8 mouse cellular contexts compared by ENCODE assay signal in the genomic region with DNA sequence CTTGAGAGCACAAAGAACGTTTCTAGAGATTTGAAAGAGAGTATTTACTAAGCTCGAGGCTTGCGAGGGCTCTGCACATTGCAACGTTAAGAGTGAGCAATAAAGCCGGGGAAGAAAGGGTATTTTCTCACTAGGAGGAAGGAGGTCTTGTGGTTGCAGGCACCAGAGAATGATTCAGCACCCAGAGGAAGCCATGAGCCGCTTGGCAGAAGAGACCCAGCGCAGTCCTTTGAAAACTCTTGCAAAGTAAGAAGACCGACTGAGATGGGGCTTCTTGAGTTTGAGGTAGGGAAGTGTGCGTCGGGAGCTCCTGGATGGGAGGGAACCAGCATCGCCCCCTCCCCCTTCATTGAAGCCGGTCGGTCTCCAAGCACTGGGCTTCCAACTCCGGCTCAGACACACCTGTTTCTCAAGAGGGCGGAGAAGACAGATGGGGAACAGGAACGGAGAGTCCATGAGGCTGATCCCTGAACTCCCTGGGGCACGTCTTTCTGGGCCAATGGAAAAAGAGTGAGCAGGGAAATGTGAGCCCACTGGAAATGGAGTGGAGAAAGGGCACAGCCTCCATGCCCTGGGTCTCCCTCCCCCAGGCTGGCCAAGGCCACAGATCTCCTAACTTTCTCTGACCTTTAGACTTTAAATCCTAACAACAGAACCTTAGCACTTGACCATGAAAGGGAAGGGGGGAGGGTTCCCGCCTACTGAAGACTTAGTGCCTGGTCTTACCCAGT. TPM values are rescaled to one million over a fixed set of nuclear protein-coding genes. Genes with fewer than 3 reads are reported as not detected.
DNase-seq lines count a peak whose midpoint lies in the region; ATAC-seq and TF ChIP-seq lines count a peak whose summit lies in the region.

No protein-coding gene starts in this region.

- WGBS in heart, postnatal 0 days, result 18% methylated on average over 18 of the region's 18 CpGs
- WGBS in embryonic facial prominence, embryonic 10.5 days, result 11% methylated on average over 18 of the region's 18 CpGs
- 9% methylated on average over 18 of the region's 18 CpGs for WGBS in limb, embryonic 10.5 days

- no peak overlapping the region for H3K9ac ChIP-seq in heart, postnatal 0 days (replicated peaks; ENCODE audit: low read depth, low read length)

- no peak for DNase-seq in heart, postnatal 0 days (ENCODE audit: low spot score)
- DNase-seq in heart, postnatal 4 days, result no peak
- peak; percentile 41 for DNase-seq in embryonic facial prominence, embryonic 10.5 days (ENCODE audit: low spot score)
- peak; percentile 44 for DNase-seq in limb, embryonic 10.5 days (ENCODE audit: low spot score)
- peak; percentile 59 for DNase-seq in thymus, postnatal 0 days (ENCODE audit: low spot score)
- no peak for DNase-seq in cerebellum, adult 11 months
- no peak for DNase-seq in left cerebral cortex, adult 2 months (ENCODE audit: extremely low spot score in 1 of 2, low spot score in 2 of 2)
- no peak for DNase-seq in layer of hippocampus, adult 9-11 months

- TF ChIP-seq EP300 in heart, postnatal 0 days (IDR thresholded peaks at IDR 0.05; ENCODE audit: low read depth), result no peak

- no peak for ATAC-seq in heart, postnatal 0 days (ENCODE audit: insufficient read depth, low read depth)

- no peak overlapping the region for H3K27ac ChIP-seq in heart, postnatal 0 days (ENCODE audit: low read depth)
- peak overlapping the region; percentile 60 for H3K27ac ChIP-seq in embryonic facial prominence, embryonic 10.5 days (replicated peaks)
- H3K27ac ChIP-seq in limb, embryonic 10.5 days, result peak overlapping the region; percentile 63
- no peak overlapping the region for H3K27ac ChIP-seq in left cerebral cortex, adult 2 months

- H3K9me3 ChIP-seq in heart, postnatal 0 days (replicated peaks; ENCODE audit: control insufficient read depth, low read length), result no peaks in the 10 kb centered on the region
- no peaks in the 10 kb centered on the region for H3K9me3 ChIP-seq in embryonic facial prominence, embryonic 10.5 days
- no peaks in the 10 kb centered on the region for H3K9me3 ChIP-seq in limb, embryonic 10.5 days (replicated peaks)

- H3K4me1 ChIP-seq in heart, postnatal 0 days (ENCODE audit: control insufficient read depth, insufficient read depth), result peaks cover 7% of the 10 kb centered on the region
- H3K4me1 ChIP-seq in embryonic facial prominence, embryonic 10.5 days, result peaks cover 52% of the 10 kb centered on the region
- H3K4me1 ChIP-seq in limb, embryonic 10.5 days, result peaks cover 42% of the 10 kb centered on the region

- H3K4me2 ChIP-seq in heart, postnatal 0 days (ENCODE audit: low read depth, low read length), result peak overlapping the region; percentile 15; the same call in 1 of the 2 replicates

- H3K36me3 ChIP-seq in heart, postnatal 0 days (replicated peaks; ENCODE audit: control insufficient read depth, insufficient read depth, low read length), result no peaks in the 10 kb centered on the region
- no peaks in the 10 kb centered on the region; the same call in none of the 2 replicates for H3K36me3 ChIP-seq in embryonic facial prominence, embryonic 10.5 days (replicated peaks)
- H3K36me3 ChIP-seq in limb, embryonic 10.5 days, result peaks cover under 1% of the 10 kb centered on the region; the same call in 1 of the 2 replicates

- intact Hi-C loops in left cerebral cortex, adult 2 months (cut with DNase I), result no loop called here

- H3K4me3 ChIP-seq in heart, postnatal 0 days (ENCODE audit: low read depth, low read length), result no peak overlapping the region
- peak overlapping the region; percentile 25 for H3K4me3 ChIP-seq in embryonic facial prominence, embryonic 10.5 days
- H3K4me3 ChIP-seq in limb, embryonic 10.5 days, result peak overlapping the region; percentile 26
- no peak overlapping the region for H3K4me3 ChIP-seq in left cerebral cortex, adult 2 months

- no peak for TF ChIP-seq CTCF in heart, postnatal 0 days (IDR thresholded peaks at IDR 0.05; ENCODE audit: low read depth)
- TF ChIP-seq CTCF in left cerebral cortex, adult 2 months (IDR thresholded peaks at IDR 0.05), result no peak

- H3K27me3 ChIP-seq in heart, postnatal 0 days (ENCODE audit: control insufficient read depth, insufficient read depth, low read length), result 0 out of 2 replicates have a peak, but pooled peaks cover 3% of the 10 kb centered on the region
- H3K27me3 ChIP-seq in embryonic facial prominence, embryonic 10.5 days (replicated peaks; ENCODE audit: low read depth, poor library complexity, severe bottlenecking), result peaks cover 19% of the 10 kb centered on the region
- H3K27me3 ChIP-seq in limb, embryonic 10.5 days (ENCODE audit: low read depth, poor library complexity, severe bottlenecking), result peaks cover 8% of the 10 kb centered on the region; the same call in 1 of the 2 replicates

RNA-seq across cellular contexts. Expression of gene Utp11, which starts 2.6 kb away (rescaled TPM):
- total RNA-seq in heart, postnatal 0 days (2014; rRNA removed; ENCODE audit: low replicate concordance), result 2.6 and 5.5 TPM in 2 replicates
- polyA plus RNA-seq in heart, postnatal 0 days (2015; fragmentation: Nextera tagmentation; extraction: Ambion mirVana), result 33.4 and 39.7 TPM in 2 replicates
- total RNA-seq in heart, postnatal 4 days (2021), result 10 to 100 TPM; 17.3 to 18.7 TPM
- 70.8 and 78.6 TPM in 2 replicates for polyA plus RNA-seq in embryonic facial prominence, embryonic 10.5 days (2016; fragmentation: Nextera tagmentation; extraction: Ambion mirVana)
- 73.9 and 77.2 TPM in 2 replicates for polyA plus RNA-seq in limb, embryonic 10.5 days (2016; fragmentation: Nextera tagmentation; extraction: Ambion mirVana)
- 76.4 and 76.7 TPM in 2 replicates for polyA plus RNA-seq in thymus, postnatal 0 days (2015; fragmentation: Nextera tagmentation; extraction: Ambion mirVana)
- 10 to 100 TPM; 13.3 to 15.7 TPM for total RNA-seq in left cerebral cortex, adult 2 months (2021)

RNA-seq across cellular contexts. Expression of gene Fhl3, which starts 4.5 kb away (rescaled TPM):
- 7.1 and 14.5 TPM in 2 replicates for total RNA-seq in heart, postnatal 0 days (2014; rRNA removed; ENCODE audit: low replicate concordance)
- polyA plus RNA-seq in heart, postnatal 0 days (2015; fragmentation: Nextera tagmentation; extraction: Ambion mirVana), result 6.2 and 6.5 TPM in 2 replicates
- total RNA-seq in heart, postnatal 4 days (2021), result 10 to 100 TPM; 22.4 to 23.4 TPM
- polyA plus RNA-seq in embryonic facial prominence, embryonic 10.5 days (2016; fragmentation: Nextera tagmentation; extraction: Ambion mirVana), result 10.8 and 15.5 TPM in 2 replicates
- polyA plus RNA-seq in limb, embryonic 10.5 days (2016; fragmentation: Nextera tagmentation; extraction: Ambion mirVana), result 7.7 and 10.1 TPM in 2 replicates
- polyA plus RNA-seq in thymus, postnatal 0 days (2015; fragmentation: Nextera tagmentation; extraction: Ambion mirVana), result 9.4 and 10.2 TPM in 2 replicates
- total RNA-seq in left cerebral cortex, adult 2 months (2021), result 1 to 10 TPM; 1.4 to 2.2 TPM

RNA-seq across cellular contexts. Expression of gene Sf3a3, which starts 18.6 kb away (rescaled TPM):
- total RNA-seq in heart, postnatal 0 days (2014; rRNA removed; ENCODE audit: low replicate concordance), result 15.4 and 23.6 TPM in 2 replicates
- 47.5 and 50.6 TPM in 2 replicates for polyA plus RNA-seq in heart, postnatal 0 days (2015; fragmentation: Nextera tagmentation; extraction: Ambion mirVana)
- 10 to 100 TPM; 35.0 to 37.4 TPM for total RNA-seq in heart, postnatal 4 days (2021)
- polyA plus RNA-seq in embryonic facial prominence, embryonic 10.5 days (2016; fragmentation: Nextera tagmentation; extraction: Ambion mirVana), result 265 and 267 TPM in 2 replicates
- polyA plus RNA-seq in limb, embryonic 10.5 days (2016; fragmentation: Nextera tagmentation; extraction: Ambion mirVana), result 270 and 284 TPM in 2 replicates
- 136 and 155 TPM in 2 replicates for polyA plus RNA-seq in thymus, postnatal 0 days (2015; fragmentation: Nextera tagmentation; extraction: Ambion mirVana)
- total RNA-seq in left cerebral cortex, adult 2 months (2021), result 10 to 100 TPM; 33.0 to 35.6 TPM

RNA-seq across cellular contexts. Expression of gene Pou3f1, which starts 39.3 kb away (rescaled TPM):
- total RNA-seq in heart, postnatal 0 days (2014; rRNA removed; ENCODE audit: low replicate concordance), result 0.04 and 1.5 TPM in 2 replicates
- polyA plus RNA-seq in heart, postnatal 0 days (2015; fragmentation: Nextera tagmentation; extraction: Ambion mirVana), result 0.03 and 0.08 TPM in 2 replicates
- total RNA-seq in heart, postnatal 4 days (2021), result under 1 TPM; 0.16 to 0.24 TPM
- polyA plus RNA-seq in embryonic facial prominence, embryonic 10.5 days (2016; fragmentation: Nextera tagmentation; extraction: Ambion mirVana), result 1.7 and 2.5 TPM in 2 replicates
- 0.04 and 0.13 TPM in 2 replicates for polyA plus RNA-seq in limb, embryonic 10.5 days (2016; fragmentation: Nextera tagmentation; extraction: Ambion mirVana)
- 0.12 and 0.18 TPM in 2 replicates for polyA plus RNA-seq in thymus, postnatal 0 days (2015; fragmentation: Nextera tagmentation; extraction: Ambion mirVana)
- total RNA-seq in left cerebral cortex, adult 2 months (2021), result 10 to 100 TPM; 16.9 to 18.8 TPM

RNA-seq across cellular contexts. Expression of gene Inpp5b, which starts 45.7 kb away (rescaled TPM):
- 4.7 and 8.2 TPM in 2 replicates for total RNA-seq in heart, postnatal 0 days (2014; rRNA removed; ENCODE audit: low replicate concordance)
- polyA plus RNA-seq in heart, postnatal 0 days (2015; fragmentation: Nextera tagmentation; extraction: Ambion mirVana), result 8.0 and 10.4 TPM in 2 replicates
- total RNA-seq in heart, postnatal 4 days (2021), result 10 to 100 TPM; 10.3 to 10.5 TPM
- polyA plus RNA-seq in embryonic facial prominence, embryonic 10.5 days (2016; fragmentation: Nextera tagmentation; extraction: Ambion mirVana), result 25.0 and 25.2 TPM in 2 replicates
- 22.7 and 22.8 TPM in 2 replicates for polyA plus RNA-seq in limb, embryonic 10.5 days (2016; fragmentation: Nextera tagmentation; extraction: Ambion mirVana)
- polyA plus RNA-seq in thymus, postnatal 0 days (2015; fragmentation: Nextera tagmentation; extraction: Ambion mirVana), result 45.8 and 46.8 TPM in 2 replicates
- 10 to 100 TPM; 46.5 to 48.7 TPM for total RNA-seq in left cerebral cortex, adult 2 months (2021)

Comparison
In these comparisons a context has a peak if more than half of its experiments do, and no peak if none do; other contexts are left out.
1. DNase-seq: peak in embryonic facial prominence, embryonic 10.5 days (single experiment), limb, embryonic 10.5 days (single experiment) and thymus, postnatal 0 days (single experiment); none in heart, postnatal 0 days (single experiment), heart, postnatal 4 days (single experiment), cerebellum, adult 11 months (single experiment), left cerebral cortex, adult 2 months (0 of 2) and layer of hippocampus, adult 9-11 months (single experiment).
2. H3K27ac ChIP-seq: peak in embryonic facial prominence, embryonic 10.5 days (single experiment) and limb, embryonic 10.5 days (single experiment); none in heart, postnatal 0 days (single experiment) and left cerebral cortex, adult 2 months (single experiment).
3. H3K4me3 ChIP-seq: peak in embryonic facial prominence, embryonic 10.5 days (single experiment) and limb, embryonic 10.5 days (single experiment); none in heart, postnatal 0 days (single experiment) and left cerebral cortex, adult 2 months (single experiment).